Mouse (Mus musculus): ENCODE results near the gene Ctcf. TPM values are rescaled to one million over a fixed set of nuclear protein-coding genes. Genes with fewer than 3 reads are reported as not detected.

The Ctcf gene
- polyA plus RNA-seq, 1 experiment from 2014 or later = 101 TPM

DNA sequence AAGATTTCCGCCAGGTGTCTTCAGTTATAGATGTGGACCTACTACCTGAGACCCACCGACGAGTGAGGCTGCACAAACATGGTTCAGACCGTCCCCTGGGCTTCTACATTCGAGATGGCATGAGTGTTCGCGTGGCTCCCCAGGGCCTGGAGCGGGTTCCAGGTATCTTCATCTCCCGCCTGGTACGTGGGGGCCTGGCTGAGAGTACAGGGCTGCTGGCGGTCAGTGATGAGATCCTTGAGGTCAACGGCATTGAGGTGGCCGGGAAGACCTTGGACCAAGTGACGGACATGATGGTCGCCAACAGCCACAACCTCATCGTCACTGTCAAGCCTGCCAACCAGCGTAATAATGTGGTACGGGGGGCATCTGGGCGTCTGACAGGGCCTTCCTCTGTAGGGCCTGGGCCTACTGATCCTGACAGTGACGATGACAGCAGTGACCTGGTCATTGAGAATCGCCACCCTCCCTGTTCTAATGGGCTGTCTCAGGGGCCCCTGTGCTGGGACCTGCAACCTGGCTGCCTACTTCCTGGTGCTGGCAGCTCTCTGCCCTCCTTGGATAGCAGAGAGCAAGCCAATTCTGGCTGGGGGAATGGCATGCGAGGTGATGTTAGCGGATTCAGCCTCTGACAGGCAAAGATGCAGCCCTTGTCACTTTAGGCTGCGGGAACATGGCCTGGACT is 66.5 kb downstream of the Ctcf start:
- Histone ChIP-seq H3K4me1 (ENCODE audit: control insufficient read depth, insufficient read depth, low read length) (peaks cover 17% of the 10 kb centered on the region), H3K9me3 (ENCODE audit: control insufficient read depth, low read depth, low read length) (no peaks in the 10 kb centered on the region), H3K27me3 (ENCODE audit: control insufficient read depth, insufficient read depth, low read length) (no peaks in the 10 kb centered on the region), H3K4me3 (ENCODE audit: low read depth, low read length) (no peak overlapping the region), H3K9ac (replicated peaks; ENCODE audit: low read depth, low read length) (no peak overlapping the region), H3K27ac (ENCODE audit: low read length) (no peak overlapping the region), H3K36me3 (ENCODE audit: control insufficient read depth, insufficient read depth, low read length) (peaks cover 16% of the 10 kb centered on the region), H3K4me2 (replicated peaks; ENCODE audit: low read depth, low read length) (no peak overlapping the region)
- ATAC-seq (ENCODE audit: insufficient number of reproducible peaks, insufficient read depth, low FRiP score, low read depth) = no peak
- 92% methylated on average over 24 of the region's 24 CpGs for whole genome bisulfite sequencing

DNA sequence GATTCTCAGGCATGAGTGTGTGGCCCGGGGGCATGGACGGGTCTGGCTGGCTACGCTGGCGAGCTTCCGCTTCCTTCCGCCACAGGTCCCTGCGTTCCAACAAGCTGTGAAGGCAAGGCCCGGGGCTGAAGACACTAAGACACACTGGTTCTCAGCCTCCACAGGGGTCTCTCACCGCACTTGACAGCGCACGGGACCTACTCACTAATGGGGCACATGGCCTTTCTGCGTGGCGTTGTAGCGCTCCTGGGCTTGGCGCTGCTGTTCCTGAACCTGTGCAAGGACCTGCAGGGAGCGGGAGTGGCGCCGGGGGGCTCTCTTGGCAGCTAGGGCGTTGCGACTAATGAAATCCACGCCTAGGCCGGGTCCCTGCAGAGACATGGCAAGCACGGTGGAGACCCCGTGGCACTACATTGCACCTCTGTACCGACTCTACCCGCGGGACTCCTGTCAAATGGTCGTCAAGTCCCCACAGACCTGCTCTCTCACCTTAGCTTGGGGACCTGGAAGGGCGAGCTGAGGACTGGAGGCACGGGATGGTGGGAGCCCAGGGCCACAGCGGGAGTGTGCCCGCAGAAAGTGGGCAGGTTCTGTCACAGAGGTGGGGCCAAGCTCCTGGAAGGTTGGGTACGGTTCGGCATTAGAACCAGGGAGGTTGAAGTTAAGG is 67.9 kb downstream of the Ctcf start:
- Histone ChIP-seq H3K9me3 (ENCODE audit: control insufficient read depth, low read depth, low read length) (no peaks in the 10 kb centered on the region), H3K36me3 (ENCODE audit: control insufficient read depth, insufficient read depth, low read length) (peaks cover 5% of the 10 kb centered on the region), H3K27ac (ENCODE audit: low read length) (no peak overlapping the region), H3K4me1 (ENCODE audit: control insufficient read depth, insufficient read depth, low read length) (peaks cover 17% of the 10 kb centered on the region), H3K4me2 (replicated peaks; ENCODE audit: low read depth, low read length) (no peak overlapping the region), H3K27me3 (ENCODE audit: control insufficient read depth, insufficient read depth, low read length) (no peaks in the 10 kb centered on the region), H3K4me3 (ENCODE audit: low read depth, low read length) (no peak overlapping the region), H3K9ac (replicated peaks; ENCODE audit: low read depth, low read length) (no peak overlapping the region)
- ATAC-seq (ENCODE audit: insufficient number of reproducible peaks, insufficient read depth, low FRiP score, low read depth) = no peak
- WGBS = 93% methylated on average over 34 of the region's 34 CpGs

DNA sequence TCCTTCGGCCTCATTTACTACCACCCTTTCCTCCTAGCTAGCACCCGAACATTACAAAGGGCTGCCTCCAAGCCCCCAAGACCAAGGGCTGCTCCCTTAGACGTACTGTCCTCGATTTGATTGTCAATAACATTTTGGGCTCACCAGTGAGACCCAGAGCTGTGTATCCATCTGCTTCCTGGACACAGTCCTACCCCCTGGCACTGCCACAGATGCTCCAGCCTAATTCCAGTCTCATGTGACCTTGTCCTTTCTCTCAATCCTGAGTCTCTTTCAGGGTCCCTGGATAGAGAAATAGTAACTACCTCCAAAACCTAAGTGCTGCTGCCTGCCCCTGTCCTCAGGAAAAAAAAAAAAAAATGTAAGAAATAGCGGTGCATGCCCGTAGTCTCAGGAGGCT is 68.6 kb downstream of the Ctcf start:
- Histone ChIP-seq H3K4me2 (replicated peaks; ENCODE audit: low read depth, low read length) (no peak overlapping the region), H3K4me3 (ENCODE audit: low read depth, low read length) (no peak overlapping the region), H3K27ac (ENCODE audit: low read length) (no peak overlapping the region), H3K36me3 (ENCODE audit: control insufficient read depth, insufficient read depth, low read length) (peaks cover 5% of the 10 kb centered on the region), H3K9me3 (ENCODE audit: control insufficient read depth, low read depth, low read length) (no peaks in the 10 kb centered on the region), H3K4me1 (ENCODE audit: control insufficient read depth, insufficient read depth, low read length) (peaks cover 15% of the 10 kb centered on the region), H3K27me3 (ENCODE audit: control insufficient read depth, insufficient read depth, low read length) (no peaks in the 10 kb centered on the region), H3K9ac (replicated peaks; ENCODE audit: low read depth, low read length) (no peak overlapping the region)
- ATAC-seq (ENCODE audit: insufficient number of reproducible peaks, insufficient read depth, low FRiP score, low read depth) = no peak
- 92% methylated on average over 6 of the region's 6 CpGs for WGBS

DNA sequence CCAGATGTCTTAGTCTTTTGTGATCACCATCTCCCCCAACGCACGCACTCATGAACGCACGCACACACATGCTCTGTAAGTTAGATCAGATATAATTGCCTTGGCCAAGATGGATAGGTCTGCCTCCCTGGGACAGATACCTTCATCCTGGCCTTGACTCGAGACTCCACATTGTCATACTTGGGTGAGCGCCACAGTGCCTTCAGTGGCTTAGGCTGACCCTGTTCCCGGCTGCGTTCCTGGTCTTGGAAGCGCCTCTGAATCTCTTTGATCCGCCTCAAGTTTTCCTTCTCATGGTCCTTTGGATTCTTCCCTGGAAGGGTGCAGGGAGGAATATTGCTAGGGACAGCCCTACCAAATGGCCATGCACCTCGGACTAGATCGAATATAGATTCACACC is 70.1 kb downstream of the Ctcf start:
- no peak overlapping the region for H3K4me3 ChIP-seq (ENCODE audit: low read depth, low read length)
- H3K4me2 ChIP-seq (replicated peaks; ENCODE audit: low read depth, low read length) = peak overlapping the region; percentile 94
- no peak for ATAC-seq (ENCODE audit: insufficient number of reproducible peaks, insufficient read depth, low FRiP score, low read depth)
- peaks cover 5% of the 10 kb centered on the region for H3K36me3 ChIP-seq (ENCODE audit: control insufficient read depth, insufficient read depth, low read length)
- H3K27ac ChIP-seq (ENCODE audit: low read length) = no peak overlapping the region
- no peaks in the 10 kb centered on the region for H3K9me3 ChIP-seq (ENCODE audit: control insufficient read depth, low read depth, low read length)
- no peak overlapping the region for H3K9ac ChIP-seq (replicated peaks; ENCODE audit: low read depth, low read length)
- no peaks in the 10 kb centered on the region for H3K27me3 ChIP-seq (ENCODE audit: control insufficient read depth, insufficient read depth, low read length)
- WGBS = 83% methylated on average over 12 of the region's 12 CpGs
- peaks cover 11% of the 10 kb centered on the region for H3K4me1 ChIP-seq (ENCODE audit: control insufficient read depth, insufficient read depth, low read length)

DNA sequence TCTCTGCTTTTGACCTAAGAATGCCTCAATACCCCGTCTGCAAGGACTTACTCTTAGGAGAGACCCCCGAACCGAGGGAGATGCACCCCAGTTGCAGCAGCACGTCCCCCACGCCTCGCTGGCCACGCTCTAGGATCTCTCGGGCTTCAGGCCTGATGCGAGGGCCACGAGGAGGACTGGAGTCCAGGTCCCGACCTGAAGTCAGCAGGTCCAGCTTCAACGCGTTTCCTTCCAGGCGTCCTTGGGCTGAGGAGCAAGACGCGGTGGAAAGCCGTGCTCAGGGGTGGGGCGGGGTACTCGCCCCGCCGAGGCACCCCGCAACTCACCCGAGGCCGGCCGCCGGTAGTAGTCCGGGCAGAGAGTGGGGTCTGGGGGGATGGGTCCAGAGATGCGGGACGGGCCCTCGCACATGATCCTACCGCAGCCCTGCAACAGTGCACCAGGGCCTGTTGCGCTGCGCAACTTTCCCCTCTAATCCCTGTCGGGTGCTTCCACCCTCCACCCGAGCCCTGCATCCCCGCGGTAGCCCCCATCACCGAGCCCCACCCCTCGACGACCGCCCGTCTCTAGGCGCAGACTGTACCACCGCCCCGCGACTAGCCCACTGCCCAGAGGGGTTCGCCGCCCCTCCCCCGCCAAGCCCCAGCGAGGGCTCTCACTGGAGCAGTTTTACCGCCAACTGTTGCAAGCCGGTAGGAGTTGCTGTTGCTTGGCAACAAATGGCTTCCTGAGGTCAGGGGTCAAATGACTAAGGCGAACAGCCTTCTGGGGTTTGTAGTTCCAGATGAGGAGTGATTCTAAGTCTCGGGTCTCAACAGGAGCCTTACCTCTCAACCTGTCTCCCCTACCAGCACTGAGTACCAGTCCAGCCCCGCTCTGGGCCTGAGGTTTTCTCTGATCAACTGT is 71.4 kb downstream of the Ctcf start, which contains the start of the genes 4933405L10Rik and Enkd1:
Gene 4933405L10Rik, plus strand, starts transcription at position 158 of the 906 bp plus-strand sequence.
Gene Enkd1, minus strand, starts transcription at position 713 of the 906 bp plus-strand sequence.
- WGBS = under 1% methylated on average over 55 of the region's 55 CpGs
- H3K27ac ChIP-seq (ENCODE audit: low read length) = no peak within 1 kb of the TSS; the same call in 1 of the 2 replicates
- peak within 1 kb of the TSS; percentile 87 for H3K4me3 ChIP-seq (ENCODE audit: low read depth, low read length)
- peaks cover 5% of the 10 kb centered on the region for H3K36me3 ChIP-seq (ENCODE audit: control insufficient read depth, insufficient read depth, low read length)
- peaks cover 11% of the 10 kb centered on the region; the same call in 1 of the 2 replicates for H3K4me1 ChIP-seq (ENCODE audit: control insufficient read depth, insufficient read depth, low read length)
- peak within 1 kb of the TSS; percentile 57; the same call in 1 of the 2 replicates for H3K9ac ChIP-seq (replicated peaks; ENCODE audit: low read depth, low read length)
- ATAC-seq (ENCODE audit: insufficient number of reproducible peaks, insufficient read depth, low FRiP score, low read depth) = peak; percentile 80
- no peaks in the 10 kb centered on the region for H3K9me3 ChIP-seq (ENCODE audit: control insufficient read depth, low read depth, low read length)
- H3K27me3 ChIP-seq (ENCODE audit: control insufficient read depth, insufficient read depth, low read length) = no peaks in the 10 kb centered on the region
- peak within 1 kb of the TSS; percentile 94 for H3K4me2 ChIP-seq (replicated peaks; ENCODE audit: low read depth, low read length)

DNA sequence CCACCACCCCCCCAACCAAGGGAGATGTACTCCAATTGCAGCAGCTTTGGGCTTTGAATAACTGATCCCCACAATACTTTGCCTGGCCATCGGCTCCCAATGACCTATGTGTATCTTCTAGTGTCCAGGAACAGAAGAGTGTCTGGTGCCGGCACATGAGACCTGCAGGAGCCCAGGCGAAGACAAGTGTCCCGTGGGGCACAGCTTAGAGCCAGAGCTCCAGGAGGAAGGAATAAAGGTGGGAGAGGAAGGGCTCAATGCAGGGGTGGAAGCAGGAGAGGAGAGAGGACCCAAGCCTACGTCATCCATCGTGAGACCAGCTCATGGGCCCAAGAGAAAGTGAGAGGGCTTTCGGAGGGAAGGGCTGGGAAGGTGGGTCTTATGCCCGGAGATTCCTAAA is 72.3 kb downstream of the Ctcf start:
- Histone ChIP-seq H3K9me3 (ENCODE audit: control insufficient read depth, low read depth, low read length) (no peaks in the 10 kb centered on the region), H3K36me3 (ENCODE audit: control insufficient read depth, insufficient read depth, low read length) (peaks cover 1% of the 10 kb centered on the region; the same call in 1 of the 2 replicates), H3K4me1 (ENCODE audit: control insufficient read depth, insufficient read depth, low read length) (peaks cover 11% of the 10 kb centered on the region; the same call in 1 of the 2 replicates), H3K27ac (ENCODE audit: low read length) (no peak overlapping the region), H3K4me2 (replicated peaks; ENCODE audit: low read depth, low read length) (no peak overlapping the region), H3K9ac (replicated peaks; ENCODE audit: low read depth, low read length) (no peak overlapping the region), H3K4me3 (ENCODE audit: low read depth, low read length) (no peak overlapping the region), H3K27me3 (ENCODE audit: control insufficient read depth, insufficient read depth, low read length) (no peaks in the 10 kb centered on the region)
- 92% methylated on average over 8 of the region's 8 CpGs for WGBS
- no peak for ATAC-seq (ENCODE audit: insufficient number of reproducible peaks, insufficient read depth, low FRiP score, low read depth)

DNA sequence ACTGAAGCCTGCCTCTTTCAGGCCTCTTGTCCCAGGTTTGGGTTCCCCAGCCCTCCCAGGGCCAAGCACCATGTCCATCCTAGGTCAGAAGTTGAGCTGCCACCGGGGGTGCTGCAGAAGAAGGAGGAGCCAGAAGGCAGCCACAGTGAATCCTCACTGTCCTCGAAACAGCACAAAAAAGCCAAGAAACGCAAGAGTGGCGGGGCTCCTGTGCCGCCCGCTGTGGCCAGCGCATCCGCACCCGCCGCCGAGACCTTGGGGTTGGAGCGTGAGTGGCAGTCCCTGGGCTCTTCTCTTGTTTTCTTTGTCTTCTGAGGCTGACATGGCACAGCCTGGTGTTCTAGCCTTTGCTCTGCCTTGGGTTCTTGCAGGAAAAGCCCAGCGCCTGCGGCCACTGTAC is 72.9 kb downstream of the Ctcf start:
- peaks cover 11% of the 10 kb centered on the region; the same call in 1 of the 2 replicates for H3K4me1 ChIP-seq (ENCODE audit: control insufficient read depth, insufficient read depth, low read length)
- H3K9ac ChIP-seq (replicated peaks; ENCODE audit: low read depth, low read length) = no peak overlapping the region
- ATAC-seq (ENCODE audit: insufficient number of reproducible peaks, insufficient read depth, low FRiP score, low read depth) = no peak
- H3K4me2 ChIP-seq (replicated peaks; ENCODE audit: low read depth, low read length) = no peak overlapping the region
- WGBS = 77% methylated on average over 13 of the region's 14 CpGs
- H3K36me3 ChIP-seq (ENCODE audit: control insufficient read depth, insufficient read depth, low read length) = no peaks in the 10 kb centered on the region; the same call in 1 of the 2 replicates
- no peak overlapping the region for H3K27ac ChIP-seq (ENCODE audit: low read length)
- H3K27me3 ChIP-seq (ENCODE audit: control insufficient read depth, insufficient read depth, low read length) = no peaks in the 10 kb centered on the region
- H3K4me3 ChIP-seq (ENCODE audit: low read depth, low read length) = no peak overlapping the region
- no peaks in the 10 kb centered on the region for H3K9me3 ChIP-seq (ENCODE audit: control insufficient read depth, low read depth, low read length)

DNA sequence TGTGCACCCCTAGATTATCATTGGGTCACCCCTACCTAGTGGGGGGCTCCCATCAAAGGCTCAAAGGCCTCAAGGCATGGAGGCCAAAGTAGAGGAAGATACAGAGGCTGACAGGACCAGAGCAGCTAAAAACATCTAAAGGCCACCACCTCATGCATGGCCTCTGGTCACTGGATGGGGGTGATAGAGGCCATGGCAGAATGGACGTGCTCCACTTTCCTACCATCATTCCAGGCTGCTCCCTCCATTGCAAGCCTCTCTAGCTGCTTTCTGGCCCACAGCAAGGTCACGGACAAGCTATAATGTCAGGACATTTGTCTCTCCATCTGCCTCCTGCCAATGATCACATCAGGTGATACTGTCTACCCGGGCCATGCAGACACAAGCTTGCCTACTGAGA is 75.9 kb downstream of the Ctcf start:
- Histone ChIP-seq H3K9ac (replicated peaks; ENCODE audit: low read depth, low read length) (no peak overlapping the region), H3K4me2 (replicated peaks; ENCODE audit: low read depth, low read length) (no peak overlapping the region), H3K4me3 (ENCODE audit: low read depth, low read length) (no peak overlapping the region), H3K27me3 (ENCODE audit: control insufficient read depth, insufficient read depth, low read length) (no peaks in the 10 kb centered on the region), H3K9me3 (ENCODE audit: control insufficient read depth, low read depth, low read length) (no peaks in the 10 kb centered on the region), H3K36me3 (ENCODE audit: control insufficient read depth, insufficient read depth, low read length) (0 out of 2 replicates have a peak, but pooled peaks cover 5% of the 10 kb centered on the region), H3K27ac (ENCODE audit: low read length) (no peak overlapping the region), H3K4me1 (ENCODE audit: control insufficient read depth, insufficient read depth, low read length) (peaks cover 2% of the 10 kb centered on the region; the same call in 1 of the 2 replicates)
- ATAC-seq (ENCODE audit: insufficient number of reproducible peaks, insufficient read depth, low FRiP score, low read depth) = no peak
- 79% methylated on average over 3 of the region's 3 CpGs for WGBS
